34 mouse cellular contexts compared by ENCODE assay signal in genomic region chr15:98600036-98600709, GRCm38 (mm10). TPM values are rescaled to one million over a fixed set of nuclear protein-coding genes. Genes with fewer than 3 reads are reported as not detected.
DNase-seq lines count a peak whose midpoint lies in the region; ATAC-seq and TF ChIP-seq lines count a peak whose summit lies in the region.
"Had no signal": no experiment of that assay in that cellular context is flagged by ENCODE, and none has a peak within 500 bp of the region (broad histone marks: within the 10 kb centered on the region; RNA-seq: fewer than 3 reads in every experiment).

No protein-coding gene starts in this region.

- peak; percentile 34; the same call in 1 of the 2 replicates for ATAC-seq in frontal cortex, adult (ENCODE audit: low TSS enrichment)
- no peak for ATAC-seq in stomach, embryonic 16.5 days (ENCODE audit: insufficient read depth, low FRiP score)
- ATAC-seq in stomach, postnatal 0 days (ENCODE audit: low FRiP score, low TSS enrichment), result no peak
- ATAC-seq in forebrain, embryonic 16.5 days, result no peak
- ATAC-seq: intestine, postnatal 0 days had no signal

- no peak for DNase-seq in frontal cortex, postnatal 25 days (ENCODE audit: low spot score in 2 of 2)
- no peak for DNase-seq in heart, embryonic 10.5 days (ENCODE audit: low spot score)
- no peak for DNase-seq in heart, postnatal 25 days (ENCODE audit: low spot score)
- no peak for DNase-seq in stomach, postnatal 0 days (ENCODE audit: low spot score)
- no peak for DNase-seq in spleen, postnatal 10 days (ENCODE audit: low spot score in 2 of 2)
- DNase-seq: adrenal gland, postnatal 36 days; cerebellum, adult 8-10 months; cerebellum, postnatal 25 days; kidney, adult 9 months; kidney, postnatal 10 days; lung, embryonic 14.5 days; lung, postnatal 14 days; midbrain, embryonic 14.5 days; retina, postnatal 1 day; right cerebral cortex, postnatal 14 days; thymus, adult 2 months; thymus, postnatal 36 days had no signal

- H3K27me3 ChIP-seq in heart, embryonic 10.5 days (ENCODE audit: insufficient read depth, poor library complexity, severe bottlenecking), result no peaks in the 10 kb centered on the region
- H3K27me3 ChIP-seq in stomach, embryonic 16.5 days (ENCODE audit: control insufficient read depth, insufficient read depth, low read length), result no peaks in the 10 kb centered on the region
- no peaks in the 10 kb centered on the region for H3K27me3 ChIP-seq in stomach, postnatal 0 days (ENCODE audit: control insufficient read depth, insufficient read depth, low read length)
- H3K27me3 ChIP-seq in forebrain, embryonic 16.5 days (replicated peaks; ENCODE audit: control insufficient read depth, insufficient read depth, low read length), result no peaks in the 10 kb centered on the region
- H3K27me3 ChIP-seq: embryonic facial prominence, embryonic 15.5 days; forebrain, embryonic 12.5 days; limb, embryonic 12.5 days; liver, embryonic 15.5 days had no signal

- TF ChIP-seq EP300 in stomach, postnatal 0 days (optimal IDR thresholded peaks at IDR 0.05), result no peak

- intact Hi-C loops in heart, postnatal 25 days (cut with DNase I), result loop anchor here (2.0 kb wide), 1 partner anchor 13 kb away; no protein-coding TSS in a partner anchor

- H3K9me3 ChIP-seq in heart, embryonic 10.5 days, result no peaks in the 10 kb centered on the region
- H3K9me3 ChIP-seq in stomach, embryonic 16.5 days (replicated peaks; ENCODE audit: control insufficient read depth, low read length), result no peaks in the 10 kb centered on the region
- no peaks in the 10 kb centered on the region for H3K9me3 ChIP-seq in stomach, postnatal 0 days (ENCODE audit: control insufficient read depth, low read length)
- H3K9me3 ChIP-seq in forebrain, embryonic 16.5 days (ENCODE audit: control insufficient read depth, low read length), result no peaks in the 10 kb centered on the region
- H3K9me3 ChIP-seq: embryonic facial prominence, embryonic 10.5 days; embryonic facial prominence, embryonic 15.5 days; forebrain, embryonic 12.5 days; limb, embryonic 12.5 days; liver, embryonic 15.5 days had no signal

- H3K4me1 ChIP-seq in heart, embryonic 10.5 days, result peaks cover 57% of the 10 kb centered on the region
- peaks cover 28% of the 10 kb centered on the region for H3K4me1 ChIP-seq in stomach, embryonic 16.5 days (ENCODE audit: control insufficient read depth, insufficient read depth, low read length)
- H3K4me1 ChIP-seq in stomach, postnatal 0 days (replicated peaks; ENCODE audit: control insufficient read depth, insufficient read depth), result no peaks in the 10 kb centered on the region; the same call in 1 of the 2 replicates
- peaks cover 18% of the 10 kb centered on the region for H3K4me1 ChIP-seq in forebrain, embryonic 16.5 days (replicated peaks; ENCODE audit: control insufficient read depth, insufficient read depth, low read length)

- H3K27ac ChIP-seq in heart, embryonic 10.5 days, result peak overlapping the region; percentile 98; the same call in 1 of the 2 replicates
- no peak overlapping the region for H3K27ac ChIP-seq in stomach, embryonic 16.5 days (ENCODE audit: low read length)
- H3K27ac ChIP-seq in stomach, postnatal 0 days (replicated peaks), result no peak overlapping the region
- no peak overlapping the region for H3K27ac ChIP-seq in forebrain, embryonic 16.5 days (ENCODE audit: low read length)
- H3K27ac ChIP-seq: embryonic facial prominence, embryonic 10.5 days; embryonic facial prominence, embryonic 15.5 days; forebrain, embryonic 12.5 days; hindbrain, embryonic 14.5 days; left cerebral cortex, adult 2 months; limb, embryonic 12.5 days had no signal

- no peak for TF ChIP-seq CTCF in stomach, postnatal 0 days (IDR thresholded peaks at IDR 0.05; ENCODE audit: low read depth)

- peaks cover 94% of the 10 kb centered on the region for H3K36me3 ChIP-seq in heart, embryonic 10.5 days
- peaks cover 31% of the 10 kb centered on the region for H3K36me3 ChIP-seq in stomach, embryonic 16.5 days (ENCODE audit: control insufficient read depth, insufficient read depth, low read length)
- H3K36me3 ChIP-seq in stomach, postnatal 0 days (ENCODE audit: control insufficient read depth, insufficient read depth, low read length), result peaks cover 31% of the 10 kb centered on the region
- peaks cover 17% of the 10 kb centered on the region for H3K36me3 ChIP-seq in forebrain, embryonic 16.5 days (ENCODE audit: control insufficient read depth, insufficient read depth)

- peak overlapping the region; percentile 2; the same call in 1 of the 2 replicates for H3K9ac ChIP-seq in stomach, embryonic 16.5 days (ENCODE audit: low read length)
- no peak overlapping the region for H3K9ac ChIP-seq in stomach, postnatal 0 days (ENCODE audit: low read length)
- H3K9ac ChIP-seq in forebrain, embryonic 16.5 days (replicated peaks; ENCODE audit: low read depth, low read length), result no peak overlapping the region
- H3K9ac ChIP-seq: embryonic facial prominence, embryonic 15.5 days; forebrain, embryonic 12.5 days; hindbrain, embryonic 14.5 days; limb, embryonic 12.5 days; liver, embryonic 15.5 days; lung, embryonic 14.5 days had no signal

- H3K4me3 ChIP-seq in heart, embryonic 10.5 days, result no peak overlapping the region
- H3K4me3 ChIP-seq in stomach, embryonic 16.5 days (replicated peaks; ENCODE audit: low read length), result no peak overlapping the region
- H3K4me3 ChIP-seq in stomach, postnatal 0 days (ENCODE audit: low read depth, low read length), result no peak overlapping the region
- no peak overlapping the region for H3K4me3 ChIP-seq in forebrain, embryonic 16.5 days (replicated peaks; ENCODE audit: low read length)
- H3K4me3 ChIP-seq: embryonic facial prominence, embryonic 10.5 days; embryonic facial prominence, embryonic 15.5 days; forebrain, embryonic 12.5 days; left cerebral cortex, adult 2 months; limb, embryonic 12.5 days; liver, embryonic 15.5 days had no signal

- no peak overlapping the region for H3K4me2 ChIP-seq in stomach, embryonic 16.5 days (ENCODE audit: low read depth, low read length)
- H3K4me2 ChIP-seq in stomach, postnatal 0 days (replicated peaks; ENCODE audit: low read depth), result no peak overlapping the region
- no peak overlapping the region for H3K4me2 ChIP-seq in forebrain, embryonic 16.5 days (ENCODE audit: low read length)
- H3K4me2 ChIP-seq: embryonic facial prominence, embryonic 15.5 days; forebrain, embryonic 12.5 days; hindbrain, embryonic 14.5 days; limb, embryonic 12.5 days; lung, embryonic 14.5 days had no signal

- WGBS in heart, embryonic 10.5 days, result 82% methylated on average over 12 of the region's 12 CpGs
- 83% methylated on average over 12 of the region's 12 CpGs for WGBS in stomach, embryonic 16.5 days
- 85% methylated on average over 12 of the region's 12 CpGs for WGBS in stomach, postnatal 0 days
- WGBS in forebrain, embryonic 16.5 days, result 82% methylated on average over 12 of the region's 12 CpGs

RNA-seq across cellular contexts. Expression of gene Adcy6, which starts 9.7 kb away (rescaled TPM):
- polyA plus RNA-seq in heart, embryonic 10.5 days (2016; fragmentation: Nextera tagmentation; extraction: Ambion mirVana), result 25.5 and 33.5 TPM in 2 replicates
- total RNA-seq in heart, postnatal 25 days (2021), result 100 to 1,000 TPM; 188 to 238 TPM
- polyA plus RNA-seq in stomach, embryonic 16.5 days (2015; fragmentation: Nextera tagmentation; extraction: Ambion mirVana), result 15.2 and 17.8 TPM in 2 replicates
- polyA plus RNA-seq in stomach, postnatal 0 days (2015; fragmentation: Nextera tagmentation; extraction: Ambion mirVana), result 9.0 and 9.5 TPM in 2 replicates
- 11.2 and 16.1 TPM in 2 replicates for polyA plus RNA-seq in forebrain, embryonic 16.5 days (2015; fragmentation: Nextera tagmentation; extraction: Ambion mirVana)
- total RNA-seq: monocyte, adult 5-6 weeks had no signal

RNA-seq across cellular contexts. Expression of gene 4930415O20Rik, which starts 29.4 kb away (rescaled TPM):
- 0.43 TPM in 1 of 2 replicates, not detected in the other for polyA plus RNA-seq in heart, embryonic 10.5 days (2016; fragmentation: Nextera tagmentation; extraction: Ambion mirVana)
- total RNA-seq in heart, postnatal 25 days (2021), result 1 to 10 TPM in 1 of 2 experiments, under 1 TPM in 1; 0.68 to 1.0 TPM
- polyA plus RNA-seq in stomach, embryonic 16.5 days (2015; fragmentation: Nextera tagmentation; extraction: Ambion mirVana), result 0.44 and 0.45 TPM in 2 replicates
- polyA plus RNA-seq in stomach, postnatal 0 days (2015; fragmentation: Nextera tagmentation; extraction: Ambion mirVana), result 0.19 and 0.36 TPM in 2 replicates
- polyA plus RNA-seq in forebrain, embryonic 16.5 days (2015; fragmentation: Nextera tagmentation; extraction: Ambion mirVana), result 0.56 TPM in 1 of 2 replicates, not detected in the other
- total RNA-seq: granulocyte monocyte progenitor cell, adult 5-6 weeks; hematopoietic stem cell, adult 5-6 weeks; layer of hippocampus, postnatal 10 days; left cerebral cortex, adult 2 months; left cerebral cortex, postnatal 25 days; liver, adult 2 months; monocyte, adult 5-6 weeks had no signal
- polyA plus RNA-seq: embryonic facial prominence, embryonic 10.5 days; forebrain, embryonic 12.5 days; hindbrain, embryonic 14.5 days; intestine, postnatal 0 days; liver, adult 2 months; liver, embryonic 15.5 days; lung, embryonic 14.5 days; midbrain, embryonic 14.5 days had no signal

RNA-seq across cellular contexts. Expression of gene Ccnt1, which starts 29.4 kb away (rescaled TPM):
- 42.8 and 53.0 TPM in 2 replicates for polyA plus RNA-seq in heart, embryonic 10.5 days (2016; fragmentation: Nextera tagmentation; extraction: Ambion mirVana)
- 10 to 100 TPM; 31.0 to 31.9 TPM for total RNA-seq in heart, postnatal 25 days (2021)
- 44.9 and 52.4 TPM in 2 replicates for polyA plus RNA-seq in stomach, embryonic 16.5 days (2015; fragmentation: Nextera tagmentation; extraction: Ambion mirVana)
- 20.8 and 23.9 TPM in 2 replicates for polyA plus RNA-seq in stomach, postnatal 0 days (2015; fragmentation: Nextera tagmentation; extraction: Ambion mirVana)
- polyA plus RNA-seq in forebrain, embryonic 16.5 days (2015; fragmentation: Nextera tagmentation; extraction: Ambion mirVana), result 74.5 and 78.4 TPM in 2 replicates

RNA-seq across cellular contexts. Expression of gene Cacnb3, which starts 30.5 kb away (rescaled TPM):
- polyA plus RNA-seq in heart, embryonic 10.5 days (2016; fragmentation: Nextera tagmentation; extraction: Ambion mirVana), result 9.9 and 23.3 TPM in 2 replicates
- 1 to 10 TPM; 4.1 TPM for total RNA-seq in heart, postnatal 25 days (2021)
- 27.3 and 28.2 TPM in 2 replicates for polyA plus RNA-seq in stomach, embryonic 16.5 days (2015; fragmentation: Nextera tagmentation; extraction: Ambion mirVana)
- 15.1 and 17.6 TPM in 2 replicates for polyA plus RNA-seq in stomach, postnatal 0 days (2015; fragmentation: Nextera tagmentation; extraction: Ambion mirVana)
- 138 and 168 TPM in 2 replicates for polyA plus RNA-seq in forebrain, embryonic 16.5 days (2015; fragmentation: Nextera tagmentation; extraction: Ambion mirVana)
- total RNA-seq: granulocyte monocyte progenitor cell, adult 5-6 weeks; hematopoietic stem cell, adult 5-6 weeks had no signal
